Mouse (Mus musculus): ENCODE measurements around the gene Apbb1ip.

The Apbb1ip gene

DNA sequence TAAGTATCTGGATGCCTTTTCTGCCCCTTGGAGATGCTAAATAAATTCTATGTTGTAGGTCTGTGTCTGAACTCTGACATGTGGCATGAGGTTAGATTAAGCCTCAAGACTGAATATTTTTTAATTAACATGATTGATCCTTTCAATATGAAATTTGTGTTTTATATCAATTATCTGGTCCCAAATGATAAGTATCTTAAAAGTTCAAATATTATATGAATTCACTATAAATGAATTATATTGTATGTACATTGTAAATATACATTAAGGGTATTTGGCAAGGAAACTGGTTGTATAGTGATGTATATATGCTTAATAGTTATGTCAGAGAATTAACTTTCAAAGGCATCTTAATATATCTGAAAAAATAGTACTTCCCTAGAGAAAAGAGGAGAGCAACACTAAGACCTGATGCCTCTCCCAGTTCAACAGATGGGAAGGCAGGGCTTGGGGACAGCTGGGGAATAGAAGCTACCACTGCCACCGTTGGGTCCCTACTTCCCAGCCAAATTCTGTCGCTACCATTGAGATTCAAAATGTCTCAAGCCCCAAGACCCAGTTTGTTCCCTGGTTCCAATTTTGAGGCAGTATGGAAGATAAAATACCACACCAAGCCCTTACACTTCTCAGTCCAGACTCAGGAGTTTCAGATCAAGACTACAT, 2.8 kb downstream of the Apbb1ip start:
- no peak for DNase-seq

DNA sequence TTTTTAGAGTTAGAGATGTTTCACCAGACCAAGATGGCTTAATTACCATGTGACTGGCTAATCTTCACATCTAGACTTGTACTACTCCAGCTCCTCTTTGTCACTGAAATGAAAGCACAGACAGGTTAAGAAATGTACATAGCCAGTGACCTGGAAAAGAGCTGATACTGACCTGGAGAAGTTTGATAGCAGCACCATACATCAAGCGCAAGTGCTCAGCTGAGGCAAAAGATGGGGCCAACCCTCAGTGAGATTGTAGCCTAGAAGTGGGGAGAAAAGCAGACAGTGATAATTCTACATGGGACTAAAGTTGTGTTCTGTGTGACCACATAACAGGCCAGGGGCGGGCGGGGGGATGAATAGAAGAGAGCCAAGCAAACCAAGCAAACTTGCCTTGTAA, 3.9 kb downstream of the Apbb1ip start:
- DNase-seq: no peak

DNA sequence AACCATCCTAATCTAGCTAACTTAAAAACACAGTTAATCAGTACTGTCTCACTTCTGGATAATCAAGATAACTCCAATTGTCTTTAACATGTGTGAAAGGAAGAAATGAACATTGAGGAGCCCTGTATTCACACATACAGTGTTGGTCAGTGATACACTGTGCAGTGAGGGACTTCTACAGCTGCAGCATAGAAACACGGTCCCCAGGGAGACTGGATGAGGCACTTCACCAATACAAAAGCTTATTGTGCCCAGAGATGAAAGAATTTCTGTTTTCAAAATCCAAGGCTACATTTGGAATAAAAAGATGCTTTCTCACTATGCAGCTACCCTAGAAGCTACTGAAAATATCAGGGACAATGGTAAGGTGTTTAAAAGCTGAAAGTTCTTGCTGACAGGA, 7.0 kb downstream of the Apbb1ip start:
- no peak for DNase-seq

DNA sequence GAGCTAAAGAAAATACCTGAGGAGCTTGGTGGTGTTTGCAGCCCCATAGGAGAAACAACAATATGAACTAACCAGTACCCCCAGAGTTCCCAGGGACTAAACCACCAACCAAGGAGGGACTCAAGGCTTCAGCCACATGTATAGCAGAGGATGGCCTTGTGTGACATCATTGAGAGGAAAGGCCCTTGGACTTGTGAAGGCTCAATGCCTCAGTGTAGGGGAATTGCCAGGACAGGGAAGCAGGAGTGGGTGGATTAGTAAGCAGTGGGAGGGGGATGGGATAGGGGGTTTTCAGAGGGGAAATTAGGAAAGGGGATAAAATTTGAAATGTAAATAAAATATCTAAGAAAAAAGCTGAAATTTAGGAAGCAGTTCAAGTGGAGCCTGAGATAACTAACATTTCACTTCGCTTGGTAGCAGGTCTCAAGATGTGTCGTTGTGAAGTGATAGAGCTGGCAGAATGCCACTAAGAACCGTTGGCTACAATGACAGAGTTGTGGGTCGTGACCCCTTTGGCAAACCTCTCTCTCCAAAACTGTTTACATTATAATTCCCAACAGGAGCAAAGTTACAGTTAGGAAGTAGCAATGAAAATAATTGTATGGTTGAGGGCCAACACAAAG, 7.6 kb downstream of the Apbb1ip start:
- no peak for DNase-seq

- no peak for DNase-seq
Observed at GRCm38 (mm10) chr2:22782057-22782456, 8.2 kb downstream of the Apbb1ip start.

- no peak for DNase-seq
Observed at GRCm38 (mm10) chr2:22783137-22783638, 9.3 kb downstream of the Apbb1ip start.

GRCm38 (mm10) chr2:22784186-22784585, 10.3 kb downstream of the Apbb1ip start:
- no peak for DNase-seq

- DNase-seq: no peak
Observed at GRCm38 (mm10) chr2:22784771-22785170, 10.9 kb downstream of the Apbb1ip start.

DNA sequence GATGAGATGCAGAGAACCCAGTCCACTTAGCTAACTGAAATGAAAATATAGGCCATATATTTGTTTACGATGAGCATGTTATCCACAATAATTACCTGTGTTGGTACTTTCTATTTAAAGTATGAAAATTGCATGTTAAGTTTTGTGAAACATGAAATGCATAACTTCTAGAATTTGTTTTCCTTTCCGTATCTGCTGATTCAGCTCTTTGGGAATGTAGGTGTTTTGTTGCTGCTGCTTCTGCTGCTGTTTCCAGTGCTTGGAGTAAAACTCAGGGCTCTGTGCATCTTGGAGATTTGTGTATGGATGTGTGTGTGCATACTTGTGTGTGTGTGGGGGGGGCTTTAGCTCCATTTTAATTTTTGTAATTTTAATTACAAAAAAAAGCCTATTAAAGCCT, 14.8 kb downstream of the Apbb1ip start:
- DNase-seq: no peak

DNA sequence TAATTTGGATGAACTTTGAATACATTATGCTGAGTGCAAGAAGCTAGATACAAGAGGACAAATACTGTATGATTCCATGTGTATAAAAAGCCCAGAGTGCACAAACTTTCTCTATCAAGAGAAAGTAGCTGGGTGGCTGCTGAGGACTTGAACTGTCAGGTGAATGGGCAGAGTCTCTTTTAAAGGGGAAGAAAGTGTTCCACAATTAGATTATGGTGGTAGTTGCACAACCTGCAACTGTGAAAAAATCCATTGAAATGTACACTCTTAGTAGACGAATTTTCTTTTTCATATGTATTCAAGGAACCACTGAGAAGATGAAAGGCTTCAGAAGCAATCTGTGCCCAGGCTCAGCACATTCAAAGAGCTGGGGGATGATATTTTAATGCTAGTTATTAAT, 15.7 kb downstream of the Apbb1ip start:
- DNase-seq: no peak

DNA sequence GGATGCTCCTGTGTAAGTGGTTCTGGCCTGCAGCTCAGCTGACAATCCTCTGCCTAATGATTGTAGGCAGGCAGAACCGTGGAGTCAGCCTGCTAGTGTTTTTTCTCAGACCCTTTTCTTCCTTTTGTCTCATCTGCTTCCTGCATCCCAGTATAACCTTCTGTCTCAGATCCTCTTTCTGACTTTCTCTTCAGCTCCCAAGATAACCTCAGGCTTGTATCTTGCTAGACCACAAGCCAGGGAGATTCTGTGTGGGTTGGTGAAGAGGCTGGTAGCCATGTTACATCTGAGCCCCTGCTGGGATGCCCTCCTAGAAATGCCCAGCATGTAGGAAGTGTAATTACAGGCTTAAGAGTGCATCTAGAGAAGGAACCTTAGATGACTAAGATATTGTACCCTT, 16.5 kb downstream of the Apbb1ip start:
- DNase-seq: no peak

DNA sequence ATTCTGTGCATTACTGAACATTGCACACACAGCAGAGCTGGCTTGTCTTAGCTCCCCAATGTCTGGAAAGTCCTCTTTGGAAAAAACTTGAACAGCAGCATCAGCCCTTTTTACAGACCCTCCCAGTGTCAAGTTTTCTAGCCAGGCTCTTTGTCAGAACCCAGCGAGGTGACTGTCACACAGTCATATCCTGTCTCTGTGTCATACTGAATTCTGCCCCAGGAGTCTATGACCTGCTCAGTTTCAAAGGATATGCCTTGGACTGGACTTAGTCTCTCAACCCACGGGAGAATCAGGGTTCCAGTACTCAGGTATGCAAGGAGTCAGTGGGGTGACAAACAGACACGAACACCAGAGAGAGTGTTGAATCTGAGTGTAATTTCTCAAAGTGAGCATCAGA, 21.2 kb downstream of the Apbb1ip start:
- DNase-seq: no peak

DNA sequence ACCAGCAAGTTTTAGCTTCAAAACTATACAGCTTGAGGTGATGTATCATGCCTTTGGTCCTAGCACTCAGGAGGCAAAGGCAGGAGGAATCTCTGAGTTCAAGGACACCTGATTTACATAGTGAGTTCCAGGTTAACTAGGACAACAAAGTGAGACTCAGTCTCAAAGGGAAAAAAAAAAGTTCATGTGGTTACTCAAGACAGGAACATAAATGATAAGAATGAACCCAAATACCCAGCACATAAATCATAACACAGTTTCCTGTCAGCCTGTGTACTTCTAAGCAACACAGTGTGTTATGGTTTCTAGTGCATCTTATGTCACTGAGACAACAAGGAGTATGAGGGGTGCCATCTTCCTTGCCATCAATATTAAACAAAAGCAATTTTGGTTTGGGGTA, 22.6 kb downstream of the Apbb1ip start:
- DNase-seq: no peak

DNA sequence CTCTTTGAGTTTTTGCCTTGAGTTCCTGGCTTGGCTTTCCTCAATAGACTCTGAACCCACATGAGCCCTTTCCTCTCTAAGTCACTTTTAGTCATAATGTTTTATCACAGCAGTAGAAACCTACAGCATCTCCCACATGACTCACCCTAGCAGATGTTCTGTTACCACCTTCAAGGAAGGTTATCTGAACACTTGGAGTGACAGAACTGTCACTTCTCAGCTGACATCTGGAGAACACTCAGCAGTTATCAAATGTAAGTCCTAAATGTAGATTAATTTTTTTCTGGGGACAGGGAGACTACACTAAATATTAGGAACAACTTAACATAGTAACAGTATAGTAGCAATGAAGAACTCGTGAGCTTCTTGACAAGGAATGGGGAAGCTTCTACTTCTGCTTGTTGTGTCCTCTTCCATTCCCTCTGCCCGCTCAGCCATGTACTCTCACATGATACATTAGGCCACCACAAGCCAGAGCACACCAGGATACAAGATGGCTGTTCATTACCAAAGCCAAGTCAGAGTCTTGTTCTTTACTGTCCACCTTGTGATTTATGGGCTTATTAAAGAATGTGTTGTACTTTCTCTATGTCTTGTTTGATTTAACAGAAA, 25.6 kb downstream of the Apbb1ip start:
- no peak for DNase-seq

DNA sequence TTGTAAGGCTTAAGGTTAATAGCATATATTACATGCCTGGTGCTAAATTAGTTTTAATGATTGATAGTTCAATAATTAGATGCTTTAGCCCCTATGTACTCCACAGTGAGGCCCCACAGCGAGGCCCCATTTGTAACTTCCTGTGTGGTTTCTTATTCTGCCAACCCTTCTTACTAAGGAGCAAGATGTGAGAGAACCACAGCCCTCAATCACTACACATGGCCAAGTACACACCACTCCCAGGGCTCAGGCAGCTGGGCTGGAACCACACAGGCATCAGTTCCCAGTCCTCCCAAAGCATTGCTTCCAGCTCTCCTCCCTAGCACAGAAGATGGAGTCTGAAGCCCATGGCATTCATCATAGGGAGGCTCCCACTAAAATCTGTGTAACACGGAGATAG, 31.7 kb downstream of the Apbb1ip start:
- DNase-seq: no peak

DNA sequence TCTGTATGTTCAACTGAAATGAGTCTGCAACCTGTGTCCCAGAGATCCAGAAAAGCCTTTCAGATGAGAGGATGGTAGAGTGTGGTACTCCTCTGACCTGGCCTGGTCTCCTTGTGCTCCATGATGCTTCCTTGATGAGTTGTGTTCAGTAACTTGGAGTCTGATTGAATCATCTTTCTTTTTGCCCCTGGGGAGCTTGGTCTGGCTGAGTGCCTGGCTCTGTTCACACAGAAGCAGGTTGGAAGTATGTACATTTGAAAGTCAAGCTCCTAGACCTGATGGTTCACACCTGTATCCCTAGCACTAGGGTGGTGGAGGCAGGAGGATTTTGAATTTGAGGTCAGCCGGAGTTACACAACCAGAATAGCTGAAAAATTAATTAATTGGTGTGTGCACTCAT, 32.7 kb downstream of the Apbb1ip start:
- no peak for DNase-seq

DNA sequence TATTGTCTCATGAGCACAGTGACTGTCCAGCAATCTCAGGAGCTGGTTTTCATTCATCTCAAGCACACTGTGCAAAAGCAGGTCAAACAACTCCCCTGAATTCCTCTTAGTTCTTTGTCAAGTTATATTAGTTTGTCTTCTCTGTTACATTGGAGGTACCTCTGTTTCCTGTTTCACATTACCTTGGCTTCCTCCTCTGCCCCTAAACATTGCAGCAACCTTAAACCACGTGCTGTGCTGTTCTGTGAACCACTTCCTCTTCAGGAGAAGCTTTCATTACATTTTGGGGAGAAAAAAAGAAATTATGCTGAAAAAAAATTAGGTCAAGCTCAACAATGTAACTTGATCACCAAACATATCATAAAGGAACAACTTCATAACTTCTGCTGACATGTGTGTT, 33.4 kb downstream of the Apbb1ip start:
- DNase-seq: no peak

- DNase-seq: no peak
Observed at GRCm38 (mm10) chr2:22810851-22811250, 37.0 kb downstream of the Apbb1ip start.

DNA sequence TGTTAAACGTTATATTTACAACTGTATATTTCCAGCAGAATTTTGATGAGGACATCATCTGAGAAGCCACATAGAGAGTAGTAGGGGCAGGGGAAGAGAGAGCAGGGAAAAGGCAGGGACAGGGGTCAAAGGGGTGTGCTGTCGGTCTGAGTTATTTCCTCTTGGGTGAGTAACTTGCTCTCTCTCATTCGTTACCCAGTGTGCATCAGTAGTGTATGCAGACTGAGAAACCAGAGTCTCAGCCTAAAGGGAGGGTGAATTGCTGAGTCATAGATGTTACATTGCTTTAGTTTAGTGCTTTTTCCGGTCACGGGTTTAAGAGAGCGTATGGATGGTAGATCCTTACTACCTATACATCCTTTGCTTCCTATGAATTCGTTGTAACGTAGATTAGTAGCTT, 37.6 kb downstream of the Apbb1ip start:
- DNase-seq: no peak

DNA sequence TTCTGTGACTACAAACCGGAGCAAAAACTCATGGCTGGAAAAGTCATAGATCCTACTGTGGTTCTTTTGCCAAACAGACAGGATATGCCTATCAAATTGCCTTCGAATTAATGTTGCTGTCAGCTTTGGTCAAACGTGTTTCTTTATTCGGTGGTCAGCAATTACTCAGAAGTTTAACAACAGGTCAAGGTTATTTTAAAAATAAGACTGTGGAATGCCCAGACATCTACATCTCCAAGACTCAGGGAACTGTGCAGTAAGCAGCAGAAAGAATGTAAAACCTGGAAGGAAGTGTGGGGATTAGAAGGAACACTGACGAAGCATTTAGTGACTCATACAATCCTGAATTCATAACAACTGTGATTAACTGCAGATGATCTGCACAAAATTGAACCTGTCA, 40.0 kb downstream of the Apbb1ip start:
- DNase-seq: no peak

DNA sequence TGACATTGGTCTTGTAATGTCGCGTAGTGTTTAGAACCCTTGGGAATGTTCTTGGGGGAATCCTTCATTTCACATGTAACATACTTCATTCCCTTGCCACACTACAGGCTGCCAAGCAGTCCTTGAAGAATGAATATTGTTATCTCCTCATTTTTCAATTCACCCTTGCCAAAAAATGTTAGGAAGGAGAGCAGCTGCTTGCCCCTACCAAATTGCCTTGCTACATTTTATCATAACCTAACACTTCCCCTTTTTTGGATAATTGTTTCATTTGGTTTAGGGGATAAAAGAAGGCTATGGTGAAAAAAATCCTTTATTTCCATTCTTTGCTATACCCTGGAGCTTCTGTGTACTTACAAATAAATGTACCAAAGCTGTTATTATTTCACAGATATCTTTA, 41.8 kb downstream of the Apbb1ip start:
- DNase-seq: no peak

DNA sequence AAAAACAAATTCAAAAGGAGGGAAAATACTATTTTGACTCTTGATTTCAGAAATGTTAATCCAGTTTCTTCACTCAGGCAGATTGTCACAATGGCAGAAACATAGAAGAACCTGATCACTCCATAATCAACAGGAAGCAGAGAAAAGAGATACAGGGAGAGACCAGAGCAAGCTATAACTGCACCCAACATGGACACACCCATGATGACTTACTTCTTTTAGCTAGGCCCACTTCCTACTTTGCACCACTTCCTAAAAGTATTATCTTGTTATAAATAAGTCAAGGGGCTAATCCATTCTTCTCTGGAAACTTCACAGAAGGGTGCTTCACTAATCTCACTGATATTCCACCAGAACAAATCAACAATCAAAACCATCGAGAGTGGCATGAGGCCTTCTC, 42.3 kb downstream of the Apbb1ip start:
- DNase-seq: no peak

DNA sequence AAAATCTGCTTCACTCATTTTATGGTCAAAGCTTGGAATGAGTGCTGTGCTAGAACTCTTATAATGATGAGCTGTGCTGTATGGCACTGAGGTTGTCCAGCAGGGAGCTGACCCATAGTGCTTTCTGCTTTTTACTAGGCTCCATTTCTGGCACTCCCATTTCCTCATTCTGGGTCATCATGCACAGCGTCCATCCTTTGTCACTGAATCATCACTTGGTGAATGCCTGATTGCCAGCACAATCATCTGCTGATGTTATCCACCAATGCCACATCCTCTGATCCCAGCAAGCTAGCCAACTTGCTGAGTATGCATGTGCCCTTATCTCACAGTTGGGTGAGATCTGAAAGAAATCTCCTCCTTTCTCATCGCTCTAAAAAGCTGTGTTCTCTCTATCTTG, 48.4 kb downstream of the Apbb1ip start:
- no peak for DNase-seq

- DNase-seq: no peak
Observed at GRCm38 (mm10) chr2:22845514-22845913, 71.6 kb downstream of the Apbb1ip start.

GRCm38 (mm10) chr2:22851900-22852299, 78.0 kb downstream of the Apbb1ip start:
- no peak for DNase-seq
